Mouse (Mus musculus) neural tube, embryonic 13.5 days (tissue): ENCODE data around the gene Lsamp. TPM values are rescaled to one million over a fixed set of nuclear protein-coding genes. Genes with fewer than 3 reads are reported as not detected.

Experiments used
- ATAC-seq: fragments of 200-750 bp; cut with Nextera tagmentation; 2 replicates; pipeline ENCODE4 v1.8.0; 2017; ENCODE audit warnings: low read depth, mild to moderate bottlenecking, moderate TSS enrichment, moderate library complexity
- H3K27ac ChIP-seq: fragments of 300-500 bp; sonication (generic); replicated peaks from 2 replicates; pipeline ENCODE4 v1.5.1; 2015; ENCODE audit warnings: moderate library complexity, mild to moderate bottlenecking, inconsistent platforms
- H3K27me3 ChIP-seq: fragments of 300-500 bp; sonication (generic); 2 replicates; pipeline ENCODE4 v1.6.1; 2015; ENCODE audit warnings: mild to moderate bottlenecking, inconsistent platforms
- H3K36me3 ChIP-seq: fragments of 300-500 bp; sonication (generic); 2 replicates; pipeline ENCODE4 v1.6.1; 2015; ENCODE audit warnings: mild to moderate bottlenecking, inconsistent platforms
- H3K4me1 ChIP-seq: fragments of 300-500 bp; sonication (generic); replicated peaks from 2 replicates; pipeline ENCODE4 v1.6.1; 2015; ENCODE audit warnings: inconsistent platforms
- H3K4me2 ChIP-seq: fragments of 300-500 bp; sonication (generic); 2 replicates; pipeline ENCODE4 v1.6.1; 2015; ENCODE audit warnings: inconsistent platforms, mild to moderate bottlenecking, moderate library complexity
- H3K4me3 ChIP-seq: fragments of 300-500 bp; sonication (generic); 2 replicates; pipeline ENCODE4 v1.5.1; 2015; ENCODE audit warnings: mild to moderate bottlenecking, inconsistent platforms
- H3K9ac ChIP-seq: fragments of 300-500 bp; sonication (generic); 2 replicates; pipeline ENCODE4 v1.6.1; 2015; ENCODE audit warnings: moderate library complexity, mild to moderate bottlenecking, inconsistent platforms
- H3K9me3 ChIP-seq: fragments of 300-500 bp; sonication (generic); 2 replicates; pipeline ENCODE4 v1.6.1; 2016; ENCODE audit warnings: inconsistent platforms
- WGBS: fragments of 180-500 bp; shearing (Covaris S2); methylation state at CpG from one replicate; pipeline ENCODE4 v1.1.7; 2015; 5-methylcytosine and 5-hydroxymethylcytosine counted together
- polyA plus RNA-seq: library from polyadenylated mRNA; unstranded; fragments of >200 nt; fragmentation: Nextera tagmentation; extraction: Ambion mirVana; gene quantifications from 2 replicates; pipeline ENCODE4 v1.2.1, GENCODE M21; 2015

Gene Lsamp
- polyA plus RNA-seq, 1 experiment from 2014 or later: 56.5 TPM

DNA sequence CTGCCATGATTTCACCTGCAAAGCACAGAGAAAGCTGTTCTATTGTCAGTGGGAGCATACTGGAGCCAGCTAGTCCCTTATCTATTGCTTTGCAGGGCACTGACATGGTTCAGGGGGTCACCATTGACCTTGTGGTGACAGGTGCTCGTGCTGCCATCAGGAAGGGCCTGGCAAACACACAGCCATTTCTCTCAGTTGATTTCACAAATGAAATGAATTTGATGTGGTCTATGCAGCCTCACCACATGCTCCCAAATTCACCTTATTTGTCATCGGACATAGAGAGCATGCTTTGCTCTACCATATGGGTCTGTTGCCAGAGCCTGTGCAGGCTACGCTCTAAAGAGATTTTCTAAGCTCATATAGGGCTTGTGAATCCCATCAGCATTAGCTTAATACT lies 450.1 kb downstream of the Lsamp start:
- H3K9me3 ChIP-seq: no peaks in the 10 kb centered on the region
- H3K4me1 ChIP-seq: no peaks in the 10 kb centered on the region; the same call in 1 of the 2 replicates
- 81% methylated on average over 3 of the region's 3 CpGs for WGBS
- no peaks in the 10 kb centered on the region for H3K36me3 ChIP-seq
- no peak overlapping the region for H3K4me3 ChIP-seq
- no peak overlapping the region for H3K9ac ChIP-seq
- no peak overlapping the region for H3K4me2 ChIP-seq
- H3K27ac ChIP-seq: no peak overlapping the region
- no peaks in the 10 kb centered on the region for H3K27me3 ChIP-seq
- ATAC-seq: no peak

DNA sequence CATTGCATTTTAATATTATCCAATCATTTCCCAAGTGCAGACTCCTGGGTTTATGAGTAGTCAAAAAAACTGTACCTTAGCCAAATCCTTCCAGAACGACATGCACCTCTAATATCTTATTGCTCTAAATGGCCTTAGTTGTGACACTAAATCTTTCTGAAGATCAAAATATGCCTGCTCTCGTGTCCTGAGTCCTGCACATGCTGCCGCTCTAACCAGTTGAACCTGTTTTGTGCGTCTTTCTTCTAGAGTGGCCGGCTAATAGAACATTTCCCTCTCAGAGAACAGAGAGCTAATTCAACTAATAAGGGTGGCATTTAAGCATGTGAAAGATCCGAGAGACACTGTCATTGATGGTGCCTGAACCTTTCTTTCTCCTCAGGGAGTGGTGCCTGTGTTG lies 452.3 kb downstream of the Lsamp start:
- Histone ChIP-seq H3K27me3 (no peaks in the 10 kb centered on the region), H3K4me2 (no peak overlapping the region), H3K4me1 (no peaks in the 10 kb centered on the region; the same call in 1 of the 2 replicates), H3K36me3 (no peaks in the 10 kb centered on the region), H3K9me3 (no peaks in the 10 kb centered on the region), H3K4me3 (no peak overlapping the region), H3K27ac (no peak overlapping the region), H3K9ac (no peak overlapping the region)
- 75% methylated on average over 6 of the region's 6 CpGs for WGBS
- no peak for ATAC-seq

DNA sequence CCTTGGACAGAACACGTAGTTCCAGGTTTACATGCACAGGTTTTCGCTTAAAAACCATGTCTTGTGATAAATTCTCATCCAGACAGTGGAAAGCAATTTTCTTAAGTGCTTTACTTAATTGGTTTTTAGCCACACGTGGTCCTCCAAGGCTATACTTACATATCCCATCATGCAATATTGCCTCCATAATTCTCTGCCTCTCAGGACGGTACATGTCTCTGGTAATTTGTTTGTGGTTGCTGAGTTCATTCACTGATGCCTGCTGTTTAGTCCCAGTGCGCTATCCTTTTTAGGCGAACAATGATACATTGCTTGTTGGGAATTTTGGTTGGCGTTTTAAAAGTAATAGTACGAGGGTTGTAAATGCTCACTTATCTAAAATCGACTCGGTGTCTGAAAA lies 453.7 kb downstream of the Lsamp start:
- H3K4me1 ChIP-seq: no peaks in the 10 kb centered on the region; the same call in 1 of the 2 replicates
- no peak overlapping the region for H3K9ac ChIP-seq
- no peaks in the 10 kb centered on the region for H3K9me3 ChIP-seq
- 69% methylated on average over 10 of the region's 10 CpGs for WGBS
- no peak overlapping the region for H3K4me3 ChIP-seq
- no peaks in the 10 kb centered on the region for H3K36me3 ChIP-seq
- ATAC-seq: no peak
- H3K4me2 ChIP-seq: peak overlapping the region; percentile 36
- peak overlapping the region; percentile 57 for H3K27ac ChIP-seq
- H3K27me3 ChIP-seq: no peaks in the 10 kb centered on the region

DNA sequence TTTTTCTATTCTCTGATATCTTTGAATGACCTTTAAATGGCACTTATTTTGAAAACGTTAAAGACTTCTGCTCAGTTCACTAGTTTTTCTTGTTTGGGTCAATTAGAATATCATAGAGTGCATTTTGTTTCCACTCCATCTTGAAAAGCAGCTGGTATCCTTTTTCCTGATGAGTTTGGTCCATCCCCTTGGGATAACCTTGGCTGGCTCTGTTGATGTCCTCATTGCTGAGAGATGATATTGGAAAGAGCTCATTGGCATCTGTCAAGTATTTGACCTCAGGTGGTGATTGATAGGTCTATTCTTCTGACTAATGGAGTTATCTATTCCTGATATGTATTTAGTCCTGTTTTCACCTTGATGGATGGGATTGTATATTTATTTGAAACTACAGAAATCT lies 454.7 kb downstream of the Lsamp start:
- Histone ChIP-seq H3K27ac (no peak overlapping the region), H3K4me3 (no peak overlapping the region), H3K36me3 (no peaks in the 10 kb centered on the region), H3K9me3 (no peaks in the 10 kb centered on the region), H3K27me3 (no peaks in the 10 kb centered on the region), H3K9ac (no peak overlapping the region), H3K4me1 (no peaks in the 10 kb centered on the region; the same call in 1 of the 2 replicates), H3K4me2 (no peak overlapping the region)
- ATAC-seq: no peak
- 72% methylated on average over 1 of the region's 1 CpGs for WGBS

DNA sequence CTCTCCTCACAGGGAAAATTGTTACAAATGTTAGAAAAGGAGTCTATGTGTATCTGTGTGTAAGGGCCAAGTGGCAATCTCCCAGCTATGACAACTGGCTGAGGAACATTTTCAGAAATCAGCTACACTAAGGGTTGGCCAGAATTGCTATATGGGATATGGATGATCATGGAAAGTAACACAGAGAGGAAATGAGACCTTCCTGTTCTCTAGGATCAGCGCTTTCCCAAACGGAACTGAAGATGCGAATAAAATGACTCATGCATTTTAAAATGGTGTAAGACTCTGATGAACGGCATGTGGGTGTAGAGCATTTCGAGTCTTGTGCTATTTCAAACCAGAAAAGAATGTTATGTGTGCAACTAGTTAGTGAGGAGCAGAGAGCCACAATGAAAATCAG lies 462.4 kb downstream of the Lsamp start:
- Histone ChIP-seq H3K27me3 (no peaks in the 10 kb centered on the region), H3K27ac (no peak overlapping the region), H3K36me3 (no peaks in the 10 kb centered on the region), H3K4me2 (no peak overlapping the region), H3K9me3 (no peaks in the 10 kb centered on the region), H3K4me3 (no peak overlapping the region), H3K4me1 (no peaks in the 10 kb centered on the region), H3K9ac (no peak overlapping the region)
- WGBS: 84% methylated on average over 5 of the region's 5 CpGs
- ATAC-seq: no peak

DNA sequence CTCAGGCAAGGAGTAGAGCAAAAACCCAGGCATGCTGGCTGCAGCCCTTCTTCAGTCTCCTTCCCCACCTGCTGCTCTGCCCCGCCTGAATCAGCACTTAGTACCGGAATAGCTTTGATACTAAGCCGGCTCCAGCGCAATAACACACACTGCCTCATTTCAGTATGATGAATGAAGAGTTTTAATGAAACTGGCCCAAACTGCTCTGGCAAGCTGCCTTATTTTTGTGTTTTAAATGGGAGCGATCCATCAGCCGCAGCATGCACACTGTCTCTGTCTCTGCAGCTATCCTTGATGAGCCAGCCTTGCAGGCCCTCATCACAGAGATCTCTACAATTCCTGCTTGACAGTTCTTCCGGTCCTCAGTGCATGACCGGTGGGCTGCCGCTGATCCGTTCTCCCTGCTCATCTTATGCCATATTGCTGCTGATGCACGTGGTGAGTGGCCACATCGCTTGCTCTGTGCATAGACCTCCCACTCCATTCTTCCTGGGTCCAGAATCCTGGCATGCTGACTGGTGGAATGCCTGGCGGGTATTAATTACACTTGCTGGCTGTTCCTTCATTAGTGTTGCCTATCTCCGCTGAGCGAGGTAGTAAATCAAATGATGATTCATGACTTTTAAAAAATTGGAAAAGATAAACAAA lies 479.4 kb downstream of the Lsamp start:
- H3K4me3 ChIP-seq: no peak overlapping the region
- ATAC-seq: 0 out of 2 replicates have a peak, but pooled peaks have one; percentile 11
- H3K9ac ChIP-seq: no peak overlapping the region
- H3K4me2 ChIP-seq: no peak overlapping the region
- H3K9me3 ChIP-seq: no peaks in the 10 kb centered on the region
- no peaks in the 10 kb centered on the region for H3K4me1 ChIP-seq
- no peaks in the 10 kb centered on the region for H3K36me3 ChIP-seq
- WGBS: 65% methylated on average over 15 of the region's 15 CpGs
- H3K27me3 ChIP-seq: no peaks in the 10 kb centered on the region
- no peak overlapping the region for H3K27ac ChIP-seq

DNA sequence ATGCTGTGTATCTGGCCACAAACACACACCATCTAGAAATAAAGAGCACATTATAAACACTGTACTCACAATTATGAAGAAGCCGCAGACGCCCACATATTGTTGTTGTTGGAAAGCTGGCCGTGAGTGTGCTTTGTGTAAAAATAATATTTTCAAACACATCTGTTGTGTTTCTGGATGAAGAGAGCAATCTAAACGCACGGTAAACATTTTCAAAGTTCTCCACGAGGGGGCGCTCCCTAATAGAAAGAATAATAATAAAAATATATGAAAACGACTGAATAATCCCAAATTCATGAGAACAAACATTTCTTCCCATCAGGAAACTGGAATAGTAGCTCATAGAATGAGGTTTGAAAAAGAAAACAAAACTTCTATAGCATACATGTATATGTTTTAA lies 482.4 kb downstream of the Lsamp start:
- Histone ChIP-seq H3K27me3 (no peaks in the 10 kb centered on the region), H3K4me1 (no peaks in the 10 kb centered on the region), H3K36me3 (no peaks in the 10 kb centered on the region), H3K27ac (no peak overlapping the region), H3K4me3 (no peak overlapping the region), H3K4me2 (no peak overlapping the region), H3K9me3 (no peaks in the 10 kb centered on the region), H3K9ac (no peak overlapping the region)
- WGBS: 16% methylated on average over 8 of the region's 8 CpGs
- no peak for ATAC-seq

DNA sequence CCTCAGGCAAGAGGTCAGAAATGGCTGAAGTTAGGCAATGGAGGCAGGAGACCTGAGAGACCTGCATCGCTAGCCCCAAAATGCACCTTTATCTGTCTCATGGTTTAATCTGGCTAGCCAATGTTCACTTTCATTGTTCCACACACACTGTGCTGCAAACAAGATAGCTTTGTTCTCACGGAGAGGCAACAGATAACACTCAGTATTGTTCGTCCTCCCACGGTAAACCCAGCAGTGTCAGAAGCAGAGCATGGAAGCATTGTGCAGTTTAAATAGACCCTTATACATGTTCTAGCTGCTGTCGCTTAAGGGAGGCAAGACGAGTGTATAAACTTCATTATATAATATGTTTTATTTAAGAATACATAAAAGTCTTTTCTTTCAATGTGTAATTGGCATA lies 486.8 kb downstream of the Lsamp start:
- Histone ChIP-seq H3K27ac (no peak overlapping the region), H3K4me1 (peaks cover 7% of the 10 kb centered on the region), H3K27me3 (no peaks in the 10 kb centered on the region), H3K4me2 (no peak overlapping the region), H3K9me3 (no peaks in the 10 kb centered on the region), H3K4me3 (no peak overlapping the region), H3K36me3 (no peaks in the 10 kb centered on the region), H3K9ac (no peak overlapping the region)
- ATAC-seq: no peak
- WGBS: 70% methylated on average over 6 of the region's 6 CpGs

DNA sequence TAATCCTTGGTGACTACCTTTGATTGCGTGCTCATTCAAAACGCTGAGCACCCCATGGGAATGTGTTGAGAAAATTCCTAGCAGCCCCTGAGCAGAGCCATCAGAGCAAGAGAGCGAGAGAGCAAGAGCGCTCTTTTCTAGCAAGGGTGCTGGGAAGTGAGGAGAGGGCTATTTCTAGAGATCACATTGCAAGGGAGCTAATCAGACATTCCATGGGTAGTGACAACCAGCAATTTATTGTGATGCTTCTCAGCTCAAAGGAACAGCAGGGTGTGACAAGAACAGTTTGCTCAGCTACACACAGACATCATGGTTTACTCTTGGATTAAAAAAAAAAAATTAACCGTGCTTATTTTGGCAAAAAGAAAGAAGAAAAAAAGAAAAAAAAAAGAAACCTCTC lies 487.8 kb downstream of the Lsamp start:
- Histone ChIP-seq H3K27ac (no peak overlapping the region), H3K4me2 (no peak overlapping the region)
- WGBS: 57% methylated on average over 5 of the region's 5 CpGs

DNA sequence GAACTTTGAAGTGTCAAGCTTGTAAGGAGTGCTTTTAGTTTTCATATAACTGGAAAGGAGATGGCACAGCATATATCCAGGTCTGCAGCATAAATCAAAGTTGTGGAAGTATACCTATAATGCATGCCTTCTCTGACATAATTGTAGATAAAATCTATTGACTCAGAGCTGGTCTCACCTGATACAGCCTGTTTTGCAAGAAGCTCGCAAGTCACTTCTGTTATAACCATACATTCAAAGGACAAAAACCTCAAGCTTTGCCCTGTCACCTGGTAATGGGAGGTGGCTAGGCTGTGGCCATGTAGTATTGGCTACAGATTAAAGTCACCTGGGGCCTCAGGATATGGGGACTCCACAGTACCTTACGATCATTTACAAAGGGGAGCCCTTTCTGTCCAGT lies 507.4 kb downstream of the Lsamp start:
- H3K27ac ChIP-seq: no peak overlapping the region
- WGBS: 89% methylated on average over 2 of the region's 2 CpGs
- no peak overlapping the region for H3K4me2 ChIP-seq
- no peaks in the 10 kb centered on the region for H3K4me1 ChIP-seq
- no peaks in the 10 kb centered on the region for H3K36me3 ChIP-seq
- H3K27me3 ChIP-seq: no peaks in the 10 kb centered on the region
- H3K9me3 ChIP-seq: no peaks in the 10 kb centered on the region
- ATAC-seq: no peak
- no peak overlapping the region for H3K9ac ChIP-seq
- no peak overlapping the region for H3K4me3 ChIP-seq

More for the DNA sequence above, 487.8 kb downstream of the Lsamp start:
- H3K4me1 ChIP-seq: peaks cover 7% of the 10 kb centered on the region
- H3K36me3 ChIP-seq: no peaks in the 10 kb centered on the region
- H3K27me3 ChIP-seq: no peaks in the 10 kb centered on the region
- no peak for ATAC-seq
- no peaks in the 10 kb centered on the region for H3K9me3 ChIP-seq
- H3K4me3 ChIP-seq: no peak overlapping the region
- no peak overlapping the region for H3K9ac ChIP-seq

DNA sequence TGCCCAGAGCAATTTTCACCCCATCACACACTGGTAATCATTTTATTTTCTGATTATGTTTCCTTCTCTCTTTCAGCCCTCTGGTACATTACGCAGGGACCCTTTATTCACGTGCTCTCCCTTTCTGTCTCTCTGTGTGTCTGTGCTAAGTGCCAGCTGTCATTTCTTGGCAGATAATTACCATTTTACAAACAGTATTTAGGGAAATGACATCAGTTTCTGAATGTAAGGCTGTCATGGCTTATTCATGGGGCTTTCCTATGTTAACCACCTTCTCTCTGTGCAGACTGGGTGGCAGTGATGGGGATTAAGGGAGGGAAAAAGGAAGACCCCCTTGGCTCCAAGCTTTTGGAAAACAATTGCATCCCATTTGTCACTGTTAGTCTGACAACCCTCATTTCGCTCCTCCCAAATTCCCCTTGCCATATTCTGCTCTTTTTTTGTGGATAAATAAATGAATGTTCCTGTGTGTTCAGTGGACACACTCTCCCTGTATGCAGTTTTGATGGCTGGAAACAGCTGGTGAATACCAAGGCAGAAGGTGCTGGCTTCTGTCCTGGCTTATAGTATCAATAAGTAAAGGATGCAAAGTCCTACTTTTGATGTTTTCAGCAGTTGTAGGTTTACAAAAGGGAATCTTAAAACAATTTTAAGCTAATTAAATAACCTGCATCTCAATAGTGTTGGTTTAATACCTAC lies 520.2 kb downstream of the Lsamp start:
- H3K4me1 ChIP-seq: peaks cover 8% of the 10 kb centered on the region
- no peak overlapping the region for H3K4me2 ChIP-seq
- peak; percentile 56; the same call in 1 of the 2 replicates for ATAC-seq
- no peaks in the 10 kb centered on the region for H3K27me3 ChIP-seq
- no peaks in the 10 kb centered on the region for H3K9me3 ChIP-seq
- H3K27ac ChIP-seq: peak overlapping the region; percentile 55
- no peaks in the 10 kb centered on the region for H3K36me3 ChIP-seq
- WGBS: 32% methylated on average over 3 of the region's 3 CpGs
- no peak overlapping the region for H3K9ac ChIP-seq
- H3K4me3 ChIP-seq: no peak overlapping the region

DNA sequence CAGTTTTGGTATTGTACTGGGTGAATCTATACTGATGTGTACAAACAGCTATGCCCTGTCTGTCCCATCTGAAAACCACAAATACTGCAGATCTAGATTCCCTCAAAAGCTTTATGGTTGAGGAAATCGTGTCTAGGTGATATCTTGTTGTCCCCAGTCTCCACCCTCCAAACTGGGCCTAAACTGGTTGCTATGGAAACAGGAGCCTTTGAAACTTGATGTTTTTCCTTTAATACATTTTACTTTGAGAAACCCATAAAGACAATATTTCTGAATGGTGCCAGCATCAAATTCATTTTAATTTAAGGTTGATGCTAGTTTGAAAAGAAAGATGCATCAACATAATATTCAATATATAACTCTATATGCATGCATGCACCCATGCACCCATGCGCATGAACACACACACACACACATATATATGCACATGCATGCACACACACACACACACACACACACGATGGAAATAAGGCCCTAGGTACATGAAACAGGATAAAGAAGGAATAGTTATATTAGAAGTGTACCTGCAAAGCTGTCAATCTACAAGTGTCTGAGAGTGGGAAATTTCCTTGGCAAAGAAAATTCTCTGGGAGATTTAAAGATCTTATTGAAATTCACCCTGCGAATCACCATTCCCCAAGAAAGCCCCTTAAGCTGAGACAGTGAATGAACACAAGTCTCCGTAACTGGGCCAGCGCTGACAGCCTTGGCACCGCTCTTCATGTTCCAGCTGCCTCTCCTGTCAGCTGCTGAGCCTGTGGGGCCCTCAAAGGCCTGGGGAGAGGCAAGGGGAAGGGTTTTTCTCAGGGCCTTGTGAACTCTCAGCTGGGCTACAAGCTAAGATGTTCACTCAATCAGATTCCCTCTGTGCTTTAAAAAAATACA lies 525.2 kb downstream of the Lsamp start:
- Histone ChIP-seq H3K9me3 (no peaks in the 10 kb centered on the region), H3K4me1 (peaks cover 3% of the 10 kb centered on the region), H3K36me3 (no peaks in the 10 kb centered on the region), H3K4me2 (no peak overlapping the region), H3K4me3 (no peak overlapping the region), H3K27ac (no peak overlapping the region), H3K27me3 (no peaks in the 10 kb centered on the region), H3K9ac (no peak overlapping the region)
- 0 out of 2 replicates have a peak, but pooled peaks have one; percentile 65 for ATAC-seq
- 66% methylated on average over 7 of the region's 7 CpGs for WGBS
